Mouse (Mus musculus) R1 (cell line): ENCODE results near the gene Lin52.

Experiments
- DNase-seq: peaks from one replicate; pipeline ENCODE4 v3.0.0-alpha.2; 2018; ENCODE audit warnings: low read depth, low spot score

Lin52 gene

GRCm38 (mm10) chr12:84539537-84539936 lies 88.3 kb downstream of the Lin52 start:
- DNase-seq = peak; percentile 72

GRCm38 (mm10) chr12:84541391-84541958 lies 90.3 kb downstream of the Lin52 start:
- DNase-seq = no peak

- peak; percentile 77 for DNase-seq
Measured at GRCm38 (mm10) chr12:84546028-84546427, 94.8 kb downstream of the Lin52 start.

- DNase-seq = no peak
Measured at GRCm38 (mm10) chr12:84546577-84547085, 95.4 kb downstream of the Lin52 start.

GRCm38 (mm10) chr12:84548251-84548650 lies 97.0 kb downstream of the Lin52 start:
- no peak for DNase-seq

GRCm38 (mm10) chr12:84555218-84555617 lies 104.0 kb downstream of the Lin52 start:
- DNase-seq = peak; percentile 57

GRCm38 (mm10) chr12:84562558-84562957 lies 111.3 kb downstream of the Lin52 start:
- peak; percentile 56 for DNase-seq

- DNase-seq = no peak
Measured at GRCm38 (mm10) chr12:84567576-84567975, 116.4 kb downstream of the Lin52 start.

- peak; percentile 20 for DNase-seq
Measured at GRCm38 (mm10) chr12:84569336-84569970, 118.2 kb downstream of the Lin52 start, which contains the start of gene Vsx2. Vsx2 (plus strand) TSS chr12:84569762.

GRCm38 (mm10) chr12:84569976-84570693 lies 118.9 kb downstream of the Lin52 start:
- peak; percentile 17 for DNase-seq

DNA sequence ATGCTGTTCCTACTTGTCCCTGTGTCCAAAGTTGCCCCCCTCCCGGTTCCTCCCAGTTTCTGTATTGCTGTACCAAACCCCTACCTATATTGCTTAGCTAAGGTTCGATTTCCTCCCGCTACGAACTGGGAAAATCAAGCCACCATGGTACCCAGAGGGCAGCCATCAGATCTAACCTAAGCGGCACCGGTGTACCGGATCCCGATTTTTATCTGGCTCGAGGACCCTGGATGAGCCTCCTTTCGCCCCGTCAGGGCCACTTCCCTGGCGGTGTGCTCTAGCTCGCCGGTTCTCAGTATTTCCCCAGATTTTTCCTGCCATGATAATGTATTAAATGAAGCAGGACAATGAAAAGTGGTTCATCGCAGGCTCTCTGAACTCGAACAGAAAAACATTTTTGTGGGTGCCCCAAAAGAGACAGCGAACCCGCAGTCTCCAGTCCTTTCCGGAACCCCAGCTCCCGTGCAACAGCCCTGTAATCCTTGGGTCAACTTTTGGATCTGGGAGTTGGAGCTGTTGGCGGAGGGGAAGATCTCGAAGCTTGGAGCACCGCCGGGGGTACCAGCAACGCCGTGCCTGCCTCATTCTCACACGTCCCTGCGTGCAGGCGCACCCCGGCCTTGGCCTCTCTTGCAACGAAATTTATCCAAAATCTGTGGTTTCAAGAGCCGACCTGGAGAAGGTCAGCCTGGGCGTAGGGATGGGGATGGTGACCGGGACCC lies 119.6 kb downstream of the Lin52 start:
- DNase-seq = peak; percentile 32

DNA sequence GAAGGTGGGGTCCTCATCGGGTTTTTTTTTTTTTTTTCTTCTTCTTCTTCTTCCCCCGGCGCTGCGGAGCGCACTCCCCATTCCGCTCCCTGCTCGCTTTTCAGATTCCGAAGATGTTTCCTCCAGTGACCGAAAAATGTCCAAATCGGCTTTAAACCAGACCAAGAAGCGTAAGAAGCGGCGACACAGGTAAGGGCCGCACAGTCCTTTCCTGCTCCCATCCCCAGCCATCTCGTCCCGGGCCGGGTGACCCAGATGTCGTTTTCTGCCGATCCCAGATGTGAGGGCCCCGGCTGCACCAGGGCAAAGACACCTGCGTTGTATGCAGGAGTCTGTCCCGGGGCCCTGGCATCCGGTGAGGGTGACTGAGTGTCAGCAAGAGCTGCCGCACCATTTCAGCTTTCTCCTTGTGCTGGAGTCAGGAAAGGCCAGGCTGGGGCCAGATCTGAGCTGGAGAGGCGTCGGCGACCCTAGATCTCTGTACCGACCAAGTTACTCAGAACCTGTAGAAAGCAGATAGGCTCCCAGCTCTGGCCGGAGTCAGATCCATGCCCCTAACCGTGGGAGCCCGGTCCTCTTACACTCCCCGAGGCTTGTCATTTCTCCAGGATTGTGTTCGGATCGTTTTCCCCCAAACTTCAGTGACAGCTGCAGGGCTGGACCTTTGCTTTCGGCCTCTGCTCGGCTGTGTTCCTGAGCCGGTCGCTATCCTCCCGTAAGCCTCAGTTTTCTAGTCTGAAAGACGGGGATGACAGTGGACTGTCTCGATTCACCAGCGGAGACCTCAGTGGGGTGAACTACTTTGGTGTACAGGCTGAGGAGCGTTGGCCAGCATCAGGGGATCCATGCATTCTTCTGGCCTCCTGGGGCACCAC lies 120.5 kb downstream of the Lin52 start:
- DNase-seq = peak; percentile 39

- DNase-seq = no peak
Measured at GRCm38 (mm10) chr12:84572341-84572720, 121.1 kb downstream of the Lin52 start.

GRCm38 (mm10) chr12:84573094-84573493 lies 121.9 kb downstream of the Lin52 start:
- no peak for DNase-seq

- no peak for DNase-seq
Measured at GRCm38 (mm10) chr12:84577768-84578439, 126.7 kb downstream of the Lin52 start.

GRCm38 (mm10) chr12:84578440-84578770 lies 127.2 kb downstream of the Lin52 start:
- DNase-seq = no peak

GRCm38 (mm10) chr12:84581285-84581684 lies 130.1 kb downstream of the Lin52 start:
- DNase-seq = no peak

DNA sequence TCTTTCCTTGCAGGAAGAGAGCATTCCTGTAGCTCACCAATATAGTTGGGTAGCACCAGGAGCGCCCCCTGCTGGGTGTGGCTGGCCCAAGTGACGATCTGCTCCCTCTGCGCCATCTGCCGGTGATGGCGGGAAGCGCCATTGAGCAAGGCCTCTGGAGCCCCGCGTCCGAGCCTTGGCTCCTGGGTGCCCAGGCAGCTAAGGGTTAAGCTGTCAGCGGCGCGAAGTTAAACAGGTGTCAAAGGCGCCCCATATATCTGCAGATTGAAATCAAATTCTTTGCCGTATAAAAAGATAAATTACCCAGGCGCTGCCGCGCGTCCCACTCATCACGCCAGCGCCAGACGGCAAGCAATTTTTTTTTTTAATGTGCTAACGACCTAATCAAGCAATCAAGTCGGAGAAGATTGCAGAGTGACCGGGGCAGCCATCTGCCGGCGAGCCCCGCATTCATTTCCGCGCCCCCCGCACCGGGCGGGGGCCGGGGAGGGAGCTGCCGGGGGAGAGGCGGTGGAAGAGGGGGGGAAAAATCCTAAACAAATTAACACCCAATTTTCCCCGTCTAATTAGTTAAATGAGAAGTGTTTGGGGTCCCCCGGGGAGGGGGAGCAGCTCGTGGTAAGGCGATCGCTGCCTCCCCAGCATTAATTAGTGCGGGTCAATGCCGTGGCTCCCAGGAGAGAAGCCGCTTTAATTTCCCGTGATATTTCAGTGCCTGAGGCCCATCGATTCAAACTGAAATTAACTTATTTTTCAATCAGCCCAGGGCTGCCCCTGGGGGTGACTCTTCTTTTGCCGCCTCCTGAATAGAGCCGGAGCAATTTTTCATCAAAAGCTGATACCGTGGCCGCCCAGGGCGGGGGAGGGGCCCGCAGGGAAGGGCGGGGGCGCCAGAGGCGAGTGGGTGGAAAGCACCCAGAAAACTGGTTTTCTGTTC lies 138.9 kb downstream of the Lin52 start:
- DNase-seq = peak; percentile 89
